Mouse (Mus musculus): Measurements from ENCODE around the gene Arsg. TPM values are rescaled to one million over a fixed set of nuclear protein-coding genes. Genes with fewer than 3 reads are reported as not detected.

Gene Arsg
- total RNA-seq, 2 experiments from 2014 or later: 10.6 to 14.2 TPM

DNA sequence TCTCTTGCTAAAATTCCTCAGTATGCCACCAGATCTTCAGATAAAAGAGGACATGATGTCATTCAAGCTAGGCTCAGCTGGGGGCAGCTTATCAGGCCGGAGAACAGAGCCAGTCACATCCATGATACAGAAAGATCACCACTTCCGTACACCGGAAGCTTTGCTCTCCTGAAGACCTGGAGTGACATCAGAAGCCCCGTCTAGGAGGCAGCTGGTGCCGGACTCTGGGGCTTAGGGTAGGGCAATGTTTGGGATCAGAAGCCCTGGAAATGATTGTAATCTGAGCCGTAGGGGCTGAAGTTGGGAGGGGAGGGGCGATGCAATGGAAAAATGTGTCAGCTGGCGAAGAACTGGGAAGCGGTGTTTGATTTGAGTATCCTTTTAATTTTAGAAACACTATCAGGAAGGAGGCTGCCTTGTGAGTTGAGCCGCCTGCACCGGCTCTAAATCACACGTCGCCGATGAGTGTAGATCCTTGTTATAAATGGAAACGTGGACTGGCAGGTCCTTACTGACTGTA lies 149.4 kb downstream of the Arsg start:
- peak; percentile 30 for DNase-seq

Small RNA genes lying within 50 kb of the gene (microRNA-seq; reads per million reads assigned to microRNA genes)
- not detected for gene Gm25540

Other genes starting within 250 kb of the Arsg start
- gene Rgs9, start 175.2 kb upstream of the Arsg start, total RNA-seq (2021): 1 to 10 TPM; 5.3 to 7.8 TPM
- 10 to 100 TPM; 68.2 to 70.3 TPM for gene Gna13, start 110.5 kb upstream of the Arsg start, total RNA-seq (2021)
- gene 9930022D16Rik, start 59.5 kb upstream of the Arsg start, total RNA-seq (2021): not detected
- gene Amz2, start 47.4 kb upstream of the Arsg start, total RNA-seq (2021): 10 to 100 TPM; 38.1 to 48.5 TPM
- gene Slc16a6, start 224 bp downstream of the Arsg start, total RNA-seq (2021): 1 to 10 TPM; 2.7 to 3.9 TPM
- gene Wipi1, start 138.6 kb downstream of the Arsg start, total RNA-seq (2021): 10 to 100 TPM; 35.0 to 44.2 TPM
- gene Prkar1a, start 176.0 kb downstream of the Arsg start, total RNA-seq (2021): 100 to 1,000 TPM; 331 to 344 TPM
- 10 to 100 TPM in 1 of 2 experiments, 1 to 10 TPM in 1; 9.8 to 14.5 TPM for gene Fam20a, start 248.9 kb downstream of the Arsg start, total RNA-seq (2021)